Mouse (Mus musculus) embryonic facial prominence, embryonic 14.5 days (tissue): ENCODE data around the gene Cry2. TPM values are rescaled to one million over a fixed set of nuclear protein-coding genes. Genes with fewer than 3 reads are reported as not detected.

Source experiments
- ATAC-seq: fragments of 200-750 bp; cut with Nextera tagmentation; 2 replicates; pipeline ENCODE4 v1.8.0; 2017; ENCODE audit warnings: low read depth, moderate number of reproducible peaks, moderate TSS enrichment
- DNase-seq: peaks from one replicate; pipeline ENCODE4 v3.0.0-alpha.2; 2015; ENCODE audit warnings: low spot score
- H3K27ac ChIP-seq: fragments of 300-500 bp; sonication (generic); replicated peaks from 2 replicates; pipeline ENCODE4 v1.5.1; 2014; ENCODE audit warnings: low read depth, mild to moderate bottlenecking, low read length, moderate library complexity
- H3K27me3 ChIP-seq: fragments of 300-500 bp; sonication (generic); replicated peaks from 2 replicates; pipeline ENCODE4 v1.6.1; 2014; ENCODE audit warnings: low read length; ENCODE audit not compliant: control insufficient read depth, insufficient read depth
- H3K36me3 ChIP-seq: fragments of 300-500 bp; sonication (generic); 2 replicates; pipeline ENCODE4 v1.6.1; 2014; ENCODE audit warnings: low read length, mixed read lengths; ENCODE audit not compliant: control insufficient read depth, insufficient read depth
- H3K4me1 ChIP-seq: fragments of 300-500 bp; sonication (generic); 2 replicates; pipeline ENCODE4 v1.6.1; 2014; ENCODE audit warnings: antibody characterized with exemption, low read length; ENCODE audit not compliant: control insufficient read depth, insufficient read depth
- H3K4me2 ChIP-seq: fragments of 300-500 bp; sonication (generic); 2 replicates; pipeline ENCODE4 v1.6.1; 2014; ENCODE audit warnings: low read depth, mild to moderate bottlenecking, low read length, moderate library complexity, mixed read lengths
- H3K4me3 ChIP-seq: fragments of 300-500 bp; sonication (generic); 2 replicates; pipeline ENCODE4 v1.5.1; 2014; ENCODE audit warnings: low read depth, mild to moderate bottlenecking, low read length
- H3K9ac ChIP-seq: fragments of 300-500 bp; sonication (generic); 2 replicates; pipeline ENCODE4 v1.6.1; 2014; ENCODE audit warnings: low read depth, mild to moderate bottlenecking, low read length, moderate library complexity, mixed read lengths
- H3K9me3 ChIP-seq: fragments of 300-500 bp; sonication (generic); 2 replicates; pipeline ENCODE4 v1.6.1; 2016; ENCODE audit warnings: low read length; ENCODE audit not compliant: control insufficient read depth
- WGBS: fragments of 180-500 bp; shearing (Covaris S2); extraction: QIAGEN DNeasy Blood & Tissue Kit; methylation state at CpG from one replicate; pipeline ENCODE4 v1.1.7; 2014; 5-methylcytosine and 5-hydroxymethylcytosine counted together
- polyA plus RNA-seq: library from polyadenylated mRNA; unstranded; fragments of >200 nt; fragmentation: Nextera tagmentation; extraction: Ambion mirVana; gene quantifications from 2 replicates; pipeline ENCODE4 v1.2.1, GENCODE M21; 2014

Cry2 gene
- polyA plus RNA-seq, 1 experiment from 2014 or later = 27.1 TPM

GRCm38 (mm10) chr2:92421723-92422387, 12.0 kb downstream of the Cry2 start:
- Histone ChIP-seq H3K4me3 (no peak overlapping the region), H3K4me2 (no peak overlapping the region), H3K9ac (no peak overlapping the region), H3K27me3 (no peaks in the 10 kb centered on the region), H3K36me3 (peaks cover 93% of the 10 kb centered on the region), H3K9me3 (no peaks in the 10 kb centered on the region), H3K4me1 (peaks cover 18% of the 10 kb centered on the region; the same call in 1 of the 2 replicates), H3K27ac (no peak overlapping the region)
- 88% methylated on average over 7 of the region's 7 CpGs for WGBS
- no peak for DNase-seq
- ATAC-seq = no peak

- no peaks in the 10 kb centered on the region for H3K9me3 ChIP-seq
- ATAC-seq = no peak
These were observed 22.1 kb downstream of the Cry2 start for GRCm38 (mm10) chr2:92411705-92412104.

DNA sequence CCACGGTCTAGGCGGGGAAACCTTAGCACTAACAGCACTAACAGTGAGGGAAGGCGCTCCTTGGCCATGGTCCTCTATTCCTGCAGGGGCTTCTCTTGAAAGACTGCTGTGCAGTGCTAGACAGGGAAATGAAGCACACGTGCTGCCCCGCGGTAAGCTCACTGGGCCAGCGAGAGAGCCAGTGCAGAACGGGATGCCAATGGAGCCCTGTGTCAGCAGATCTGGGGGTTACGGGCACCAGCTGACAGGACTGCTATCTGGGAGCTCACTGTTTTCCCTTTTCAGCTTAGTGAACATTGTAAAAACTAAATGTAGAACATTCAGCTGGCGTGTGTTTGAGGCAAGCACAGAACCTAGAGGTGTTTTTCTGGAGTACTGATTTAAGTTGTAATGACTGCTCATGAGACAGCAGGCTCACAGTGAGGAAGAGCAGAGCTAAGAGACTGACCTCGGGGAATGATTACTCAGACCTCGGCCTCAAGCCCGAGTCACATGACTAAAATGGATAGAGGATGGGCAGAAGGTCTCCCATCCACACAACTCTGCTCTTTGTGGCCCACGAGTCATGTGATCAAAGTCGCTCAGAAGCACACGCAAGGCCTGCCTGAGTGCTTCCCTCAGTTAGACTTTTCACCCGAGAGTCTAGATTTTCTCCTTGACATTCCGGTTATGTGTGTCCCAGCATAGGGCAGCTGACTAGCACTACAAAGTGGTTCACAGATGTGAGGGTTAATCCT, 25.4 kb downstream of the Cry2 start:
- no peaks in the 10 kb centered on the region for H3K9me3 ChIP-seq
- no peaks in the 10 kb centered on the region for H3K4me1 ChIP-seq
- WGBS = 89% methylated on average over 18 of the region's 18 CpGs
- H3K4me3 ChIP-seq = no peak overlapping the region
- no peak for ATAC-seq
- H3K27me3 ChIP-seq = no peaks in the 10 kb centered on the region
- no peak for DNase-seq
- H3K4me2 ChIP-seq = no peak overlapping the region
- peaks cover 85% of the 10 kb centered on the region for H3K36me3 ChIP-seq
- H3K27ac ChIP-seq = no peak overlapping the region
- H3K9ac ChIP-seq = no peak overlapping the region

More at GRCm38 (mm10) chr2:92411705-92412104, 22.1 kb downstream of the Cry2 start:
- H3K9ac ChIP-seq = no peak overlapping the region
- no peaks in the 10 kb centered on the region for H3K27me3 ChIP-seq
- no peak for DNase-seq
- H3K4me2 ChIP-seq = no peak overlapping the region
- 92% methylated on average over 10 of the region's 10 CpGs for WGBS
- peaks cover 92% of the 10 kb centered on the region for H3K36me3 ChIP-seq
- no peak overlapping the region for H3K4me3 ChIP-seq
- H3K27ac ChIP-seq = no peak overlapping the region
- no peaks in the 10 kb centered on the region for H3K4me1 ChIP-seq

- Histone ChIP-seq H3K4me3 (no peak overlapping the region), H3K9ac (no peak overlapping the region), H3K27me3 (no peaks in the 10 kb centered on the region; the same call in 1 of the 2 replicates), H3K4me1 (peaks cover 4% of the 10 kb centered on the region; the same call in 1 of the 2 replicates), H3K36me3 (peaks cover 62% of the 10 kb centered on the region), H3K27ac (no peak overlapping the region), H3K4me2 (no peak overlapping the region), H3K9me3 (no peaks in the 10 kb centered on the region)
- WGBS = 92% methylated on average over 7 of the region's 7 CpGs
- ATAC-seq (no peak), DNase-seq (no peak)
These were observed 28.2 kb downstream of the Cry2 start for GRCm38 (mm10) chr2:92405687-92406086.

DNA sequence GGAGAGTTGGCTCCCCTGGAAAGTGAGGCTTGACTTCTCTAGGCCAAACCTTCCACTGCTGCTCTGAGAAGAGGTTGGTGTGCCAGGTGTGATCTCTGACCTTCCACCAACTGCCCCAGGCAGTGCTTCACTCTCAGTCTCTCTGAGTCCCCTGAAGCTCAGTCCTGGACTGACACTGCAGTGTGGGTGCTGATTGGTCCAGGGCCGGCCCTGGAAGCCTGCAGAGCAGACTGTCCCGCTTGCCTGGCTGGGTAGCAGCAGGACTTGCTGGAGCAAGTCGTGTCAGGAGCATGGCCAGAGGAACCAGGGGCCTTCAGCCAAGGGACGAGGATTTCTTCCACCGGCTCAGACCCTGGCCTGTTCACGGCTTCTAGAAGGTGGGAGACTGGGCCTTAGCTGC, 29.1 kb downstream of the Cry2 start:
- no peaks in the 10 kb centered on the region for H3K9me3 ChIP-seq
- H3K4me2 ChIP-seq = no peak overlapping the region
- H3K4me3 ChIP-seq = no peak overlapping the region
- no peak for DNase-seq
- no peak overlapping the region for H3K27ac ChIP-seq
- WGBS = 72% methylated on average over 6 of the region's 6 CpGs
- ATAC-seq = no peak
- H3K9ac ChIP-seq = no peak overlapping the region
- peaks cover 53% of the 10 kb centered on the region for H3K36me3 ChIP-seq
- H3K4me1 ChIP-seq = peaks cover 4% of the 10 kb centered on the region; the same call in 1 of the 2 replicates
- no peaks in the 10 kb centered on the region; the same call in 1 of the 2 replicates for H3K27me3 ChIP-seq

GRCm38 (mm10) chr2:92403776-92404319, 30.0 kb downstream of the Cry2 start:
- WGBS = 91% methylated on average over 5 of the region's 5 CpGs

DNA sequence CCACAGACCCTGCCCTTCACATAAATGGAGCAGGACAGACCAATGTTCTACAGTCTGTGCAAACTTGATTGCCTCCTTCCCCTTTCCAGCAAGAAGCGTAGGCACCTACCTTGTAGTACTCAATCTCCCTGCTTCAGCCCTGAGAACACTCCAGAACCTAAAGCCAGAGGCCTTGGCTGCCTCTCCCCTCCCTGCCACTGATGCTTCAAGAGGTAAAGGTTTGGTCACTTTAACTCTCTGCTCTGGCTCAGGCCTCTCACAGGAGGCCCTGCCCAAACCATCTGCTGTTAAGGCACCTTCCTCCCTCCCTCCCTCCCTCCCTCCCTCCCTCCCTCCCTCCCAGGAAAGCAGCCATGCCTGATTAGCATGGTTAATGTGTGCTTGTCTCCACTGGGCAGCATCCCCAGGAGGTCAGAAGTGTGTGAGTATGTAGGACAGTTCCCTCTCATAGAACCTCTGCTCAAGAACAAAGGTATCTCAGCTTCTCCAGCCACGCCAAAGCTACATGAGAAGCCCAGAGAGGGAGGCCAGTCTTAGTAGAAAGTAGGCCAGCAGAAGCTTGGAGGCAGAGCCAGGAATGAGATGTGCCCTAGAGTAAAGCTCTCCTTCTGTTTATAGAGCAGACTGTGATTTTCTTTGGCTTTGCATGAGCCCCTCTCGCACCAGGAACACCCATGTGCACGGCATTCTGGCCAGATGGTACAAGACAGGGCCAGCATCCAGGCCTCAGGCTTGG, 31.1 kb downstream of the Cry2 start:
- 73% methylated on average over 4 of the region's 4 CpGs for WGBS
- H3K27ac ChIP-seq = no peak overlapping the region
- no peaks in the 10 kb centered on the region; the same call in 1 of the 2 replicates for H3K27me3 ChIP-seq
- H3K36me3 ChIP-seq = peaks cover 34% of the 10 kb centered on the region
- no peak overlapping the region for H3K9ac ChIP-seq
- H3K9me3 ChIP-seq = no peaks in the 10 kb centered on the region
- no peak for DNase-seq
- H3K4me1 ChIP-seq = peaks cover 4% of the 10 kb centered on the region; the same call in 1 of the 2 replicates
- no peak overlapping the region for H3K4me2 ChIP-seq
- no peak for ATAC-seq
- no peak overlapping the region for H3K4me3 ChIP-seq

More at GRCm38 (mm10) chr2:92403776-92404319, 30.0 kb downstream of the Cry2 start:
- no peaks in the 10 kb centered on the region; the same call in 1 of the 2 replicates for H3K27me3 ChIP-seq
- peaks cover 44% of the 10 kb centered on the region for H3K36me3 ChIP-seq
- H3K4me2 ChIP-seq = no peak overlapping the region
- H3K4me1 ChIP-seq = peaks cover 4% of the 10 kb centered on the region; the same call in 1 of the 2 replicates
- H3K4me3 ChIP-seq = no peak overlapping the region
- H3K9ac ChIP-seq = no peak overlapping the region
- DNase-seq = no peak
- ATAC-seq = no peak
- H3K9me3 ChIP-seq = no peaks in the 10 kb centered on the region
- H3K27ac ChIP-seq = no peak overlapping the region

DNA sequence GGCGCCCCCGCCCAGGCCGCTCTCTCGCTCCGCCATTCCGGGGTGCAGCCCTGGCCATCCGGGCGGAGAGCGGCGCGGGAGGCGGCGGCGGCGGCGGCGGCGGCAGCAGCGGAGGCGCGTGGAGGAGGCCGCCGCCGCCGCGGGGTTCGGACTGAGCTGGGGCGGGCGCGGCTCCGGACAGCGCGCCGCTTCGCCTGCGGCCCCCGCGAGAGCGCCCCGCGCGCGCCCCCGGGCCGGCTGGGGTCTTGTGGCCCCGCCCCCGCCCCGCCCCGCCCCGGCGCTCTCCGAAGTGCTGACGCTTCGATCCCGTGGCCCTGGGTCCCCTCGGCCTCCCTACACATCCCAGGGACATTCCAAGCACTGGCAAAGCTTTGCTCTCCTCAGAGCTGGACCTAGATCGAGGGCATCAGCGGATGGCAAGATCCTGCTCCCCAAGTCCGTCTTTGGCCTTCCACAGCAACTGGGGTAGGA, 32.7 kb downstream of the Cry2 start, which contains the start of gene Mapk8ip1:
Gene Mapk8ip1 (minus strand): TSS at position 173 of the 471 bp plus-strand sequence.
- ATAC-seq (peak; percentile 74), DNase-seq (peak; percentile 65)
- H3K36me3 ChIP-seq = peaks cover 24% of the 10 kb centered on the region
- no peaks in the 10 kb centered on the region for H3K9me3 ChIP-seq
- H3K27ac ChIP-seq = no peak within 1 kb of the TSS
- peaks cover 4% of the 10 kb centered on the region; the same call in 1 of the 2 replicates for H3K4me1 ChIP-seq
- H3K27me3 ChIP-seq = no peaks in the 10 kb centered on the region; the same call in 1 of the 2 replicates
- WGBS = 10% methylated on average over 5 of the region's 59 CpGs
- H3K4me2 ChIP-seq = peak within 1 kb of the TSS; percentile 91
- H3K9ac ChIP-seq = peak within 1 kb of the TSS; percentile 76
- H3K4me3 ChIP-seq = peak within 1 kb of the TSS; percentile 61
